Mouse (Mus musculus) neural tube, embryonic 14.5 days (tissue): ENCODE data around the gene Zfp692. TPM values are rescaled to one million over a fixed set of nuclear protein-coding genes. Genes with fewer than 3 reads are reported as not detected.

Source experiments
- ATAC-seq: fragments of 200-750 bp; cut with Nextera tagmentation; 2 replicates; pipeline ENCODE4 v1.8.0; 2017; ENCODE audit warnings: low read depth, mild to moderate bottlenecking, moderate TSS enrichment, moderate library complexity
- H3K27ac ChIP-seq: fragments of 300-500 bp; sonication (generic); 2 replicates; pipeline ENCODE4 v1.5.1; 2014; ENCODE audit warnings: low read depth, mild to moderate bottlenecking, control low read depth, low read length, moderate library complexity, mixed read lengths
- H3K27me3 ChIP-seq: fragments of 300-500 bp; sonication (generic); 2 replicates; pipeline ENCODE4 v1.6.1; 2014; ENCODE audit warnings: low read length; ENCODE audit not compliant: control insufficient read depth, insufficient read depth
- H3K36me3 ChIP-seq: fragments of 300-500 bp; sonication (generic); 2 replicates; pipeline ENCODE4 v1.6.1; 2014; ENCODE audit warnings: low read length, mixed read lengths; ENCODE audit not compliant: control insufficient read depth, insufficient read depth
- H3K4me1 ChIP-seq: fragments of 300-500 bp; sonication (generic); 2 replicates; pipeline ENCODE4 v1.6.1; 2014; ENCODE audit warnings: low read length; ENCODE audit not compliant: control insufficient read depth, insufficient read depth
- H3K4me2 ChIP-seq: fragments of 300-500 bp; sonication (generic); 2 replicates; pipeline ENCODE4 v1.6.1; 2014; ENCODE audit warnings: mild to moderate bottlenecking, low read depth, low read length, control low read depth
- H3K4me3 ChIP-seq: fragments of 300-500 bp; sonication (generic); 2 replicates; pipeline ENCODE4 v1.5.1; 2014; ENCODE audit warnings: low read depth, low read length, control low read depth, mixed read lengths
- H3K9ac ChIP-seq: fragments of 300-500 bp; sonication (generic); replicated peaks from 2 replicates; pipeline ENCODE4 v1.6.1; 2014; ENCODE audit warnings: low read depth, mild to moderate bottlenecking, control low read depth, low read length, mixed read lengths
- H3K9me3 ChIP-seq: fragments of 300-500 bp; sonication (generic); 2 replicates; pipeline ENCODE4 v1.6.1; 2016; ENCODE audit warnings: low read length; ENCODE audit not compliant: control insufficient read depth
- WGBS: fragments of 180-500 bp; shearing (Covaris S2); extraction: QIAGEN DNeasy Blood & Tissue Kit; methylation state at CpG from one replicate; pipeline ENCODE4 v1.1.7; 2014; 5-methylcytosine and 5-hydroxymethylcytosine counted together
- polyA plus RNA-seq: library from polyadenylated mRNA; unstranded; fragments of >200 nt; fragmentation: Nextera tagmentation; extraction: Ambion mirVana; gene quantifications from 2 replicates; pipeline ENCODE4 v1.2.1, GENCODE M21; 2014

Zfp692 gene
- polyA plus RNA-seq, 1 experiment from 2014 or later = 22.0 TPM

- no peak overlapping the region for H3K4me3 ChIP-seq
- ATAC-seq = no peak
- 84% methylated on average over 17 of the region's 17 CpGs for WGBS
- H3K36me3 ChIP-seq = peaks cover 20% of the 10 kb centered on the region
- no peak overlapping the region for H3K27ac ChIP-seq
- no peak overlapping the region for H3K9ac ChIP-seq
- H3K27me3 ChIP-seq = no peaks in the 10 kb centered on the region
- no peaks in the 10 kb centered on the region for H3K9me3 ChIP-seq
- no peaks in the 10 kb centered on the region for H3K4me1 ChIP-seq
- no peak overlapping the region for H3K4me2 ChIP-seq
Measured at GRCm38 (mm10) chr11:58316344-58316743, 9.5 kb downstream of the Zfp692 start.

DNA sequence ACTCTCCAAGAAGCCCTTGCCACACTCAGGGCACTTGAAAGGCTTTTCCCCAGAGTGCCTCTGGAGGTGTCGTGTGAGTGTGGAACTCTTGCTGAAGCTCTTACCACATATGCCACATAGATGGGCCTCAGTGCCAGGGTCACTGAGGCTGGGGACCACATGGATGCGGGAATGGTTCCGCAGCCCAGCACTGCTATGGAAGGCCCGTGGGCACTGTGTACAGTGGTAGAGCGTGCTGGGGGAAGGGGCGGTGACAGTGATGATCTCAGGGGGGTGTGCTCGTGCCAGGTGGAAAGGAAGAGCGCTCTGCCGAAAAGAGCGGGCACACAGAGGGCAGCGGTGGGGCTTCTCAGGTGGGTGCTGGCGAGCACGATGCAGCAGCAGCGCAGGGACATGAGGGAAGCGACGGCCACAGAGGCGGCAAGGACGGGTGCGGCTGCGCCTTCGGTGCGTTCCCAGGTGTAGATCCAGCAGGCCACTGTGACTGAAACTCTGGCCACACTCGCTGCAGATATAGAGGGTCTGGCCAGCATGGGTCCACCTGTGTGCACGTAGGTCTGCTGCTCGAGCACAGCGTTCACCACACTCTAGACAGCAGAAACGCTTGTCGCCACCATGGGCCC, 10.0 kb downstream of the Zfp692 start:
- H3K9me3 ChIP-seq = no peaks in the 10 kb centered on the region
- no peak overlapping the region for H3K9ac ChIP-seq
- H3K27me3 ChIP-seq = no peaks in the 10 kb centered on the region
- ATAC-seq = 0 out of 2 replicates have a peak, but pooled peaks have one; percentile 23
- peaks cover 15% of the 10 kb centered on the region for H3K36me3 ChIP-seq
- no peak overlapping the region for H3K4me3 ChIP-seq
- no peak overlapping the region for H3K4me2 ChIP-seq
- no peak overlapping the region for H3K27ac ChIP-seq
- peaks cover 2% of the 10 kb centered on the region for H3K4me1 ChIP-seq
- WGBS = 67% methylated on average over 28 of the region's 28 CpGs

DNA sequence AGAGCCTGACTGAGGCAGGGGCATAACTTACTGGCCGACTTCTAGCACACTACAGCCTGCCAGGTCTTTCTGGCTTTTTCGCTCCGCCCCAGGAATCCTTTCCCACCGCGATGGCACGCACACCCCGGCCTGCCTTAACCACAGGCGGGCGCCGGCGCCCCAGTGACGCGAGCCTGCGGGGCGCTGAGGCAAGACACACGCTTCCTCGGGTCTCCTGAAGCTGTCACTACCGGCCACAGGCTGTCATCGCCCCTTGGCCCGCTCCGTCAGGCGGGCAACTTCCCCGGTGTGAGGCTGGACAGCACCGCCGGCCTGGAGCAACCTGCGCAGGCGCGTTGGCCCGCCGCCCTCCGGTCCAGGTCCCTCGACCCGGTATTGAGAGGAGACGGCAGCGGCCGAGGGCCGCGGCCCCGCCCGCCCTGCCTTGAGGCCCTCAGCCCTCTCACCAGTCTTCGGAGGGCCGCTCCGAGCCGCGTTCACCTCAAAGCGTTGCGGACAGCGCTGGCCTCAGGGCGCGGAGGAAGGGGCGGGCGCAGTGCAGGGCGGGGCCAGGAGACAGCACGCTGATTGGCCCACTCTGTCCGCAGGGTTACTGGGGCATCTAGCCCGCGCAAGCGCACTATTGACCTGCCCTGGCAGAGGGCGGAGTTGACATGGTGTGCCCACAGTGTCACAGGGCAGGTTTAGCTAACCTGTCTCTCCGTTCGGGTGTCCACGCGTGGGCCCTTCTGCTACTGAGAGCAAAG, 16.1 kb downstream of the Zfp692 start:
- Histone ChIP-seq H3K4me3 (peak overlapping the region; percentile 89), H3K27me3 (no peaks in the 10 kb centered on the region), H3K36me3 (peaks cover 11% of the 10 kb centered on the region; the same call in 1 of the 2 replicates), H3K9me3 (no peaks in the 10 kb centered on the region), H3K4me1 (peaks cover 17% of the 10 kb centered on the region), H3K27ac (peak overlapping the region; percentile 97), H3K4me2 (peak overlapping the region; percentile 94), H3K9ac (peak overlapping the region; percentile 92)
- ATAC-seq = peak; percentile 98
- WGBS = under 1% methylated on average over 63 of the region's 63 CpGs

DNA sequence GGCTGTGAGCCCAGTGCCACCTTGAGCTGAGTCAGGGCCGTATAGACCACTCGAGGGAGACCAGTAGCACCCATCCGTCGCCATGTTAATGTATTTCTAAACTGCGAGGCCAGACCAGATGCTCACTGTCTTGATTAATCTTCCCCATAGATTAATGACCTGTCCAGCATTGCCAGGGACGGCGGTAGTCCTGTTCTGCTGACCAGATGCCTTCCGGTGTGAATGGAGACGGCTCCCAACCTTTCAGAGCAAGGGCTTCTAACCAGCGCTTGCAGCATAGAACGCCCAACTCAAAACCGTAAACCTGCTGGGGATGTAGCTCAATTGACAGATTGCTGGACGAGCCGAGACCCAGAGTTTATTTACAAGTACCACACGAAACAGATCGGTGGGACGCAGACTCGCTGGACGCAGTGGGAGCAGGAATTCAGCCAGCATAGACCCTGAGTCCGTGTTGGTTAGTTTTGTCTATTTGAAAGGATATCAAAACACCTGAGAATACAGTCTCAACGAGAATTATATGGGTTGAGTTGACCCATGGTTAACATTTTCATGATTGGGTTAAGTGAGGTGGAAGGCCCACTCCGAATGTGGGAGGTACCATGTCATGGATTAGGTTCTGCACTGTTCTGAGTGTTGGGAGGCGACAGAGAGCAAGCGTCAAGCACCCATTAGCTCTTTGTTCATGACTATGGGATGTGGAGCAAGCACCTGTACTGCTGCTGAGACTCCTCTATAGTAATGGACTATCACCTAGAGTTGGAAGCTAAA, 16.9 kb downstream of the Zfp692 start:
- H3K9ac ChIP-seq = peak overlapping the region; percentile 92
- peak overlapping the region; percentile 97 for H3K27ac ChIP-seq
- no peaks in the 10 kb centered on the region for H3K9me3 ChIP-seq
- no peak; the same call in 1 of the 2 replicates for ATAC-seq
- H3K4me2 ChIP-seq = peak overlapping the region; percentile 94
- WGBS = 12% methylated on average over 24 of the region's 24 CpGs
- H3K27me3 ChIP-seq = no peaks in the 10 kb centered on the region
- H3K36me3 ChIP-seq = peaks cover 11% of the 10 kb centered on the region; the same call in 1 of the 2 replicates
- peaks cover 17% of the 10 kb centered on the region for H3K4me1 ChIP-seq
- H3K4me3 ChIP-seq = peak overlapping the region; percentile 89

DNA sequence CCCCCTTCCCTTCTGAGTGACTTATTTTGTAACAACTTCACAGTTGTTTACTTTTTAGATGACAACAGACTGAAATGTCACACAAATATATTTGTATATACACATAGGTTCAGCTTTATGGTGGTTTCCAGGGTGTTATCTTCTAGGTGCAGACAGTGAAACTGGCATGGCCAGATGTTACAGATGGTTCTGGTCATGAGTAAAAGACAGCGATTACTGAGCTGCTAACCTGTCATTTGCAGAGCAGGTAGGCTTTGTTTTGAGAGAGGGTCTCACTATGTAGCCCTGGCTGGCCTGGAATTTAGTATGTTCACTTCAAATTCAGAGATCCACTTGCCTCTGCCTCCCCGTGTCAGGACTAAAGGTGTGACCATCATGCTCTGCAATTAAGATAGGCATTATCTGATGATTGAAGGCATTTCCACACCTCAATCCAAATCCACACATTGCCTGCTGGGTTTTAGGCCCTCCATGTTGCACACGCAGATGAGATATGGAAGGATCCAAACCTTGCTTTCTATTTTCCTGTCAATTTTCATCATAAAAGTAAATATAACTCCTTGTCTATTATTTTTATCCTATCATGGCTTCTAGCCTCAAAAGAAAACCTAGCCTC, 17.9 kb downstream of the Zfp692 start:
- 90% methylated on average over 3 of the region's 3 CpGs for WGBS
- peaks cover 25% of the 10 kb centered on the region for H3K4me1 ChIP-seq
- H3K9me3 ChIP-seq = no peaks in the 10 kb centered on the region
- no peak overlapping the region for H3K4me3 ChIP-seq
- H3K27ac ChIP-seq = no peak overlapping the region
- no peak overlapping the region for H3K4me2 ChIP-seq
- no peak overlapping the region for H3K9ac ChIP-seq
- ATAC-seq = no peak
- peaks cover 5% of the 10 kb centered on the region; the same call in 1 of the 2 replicates for H3K36me3 ChIP-seq
- no peaks in the 10 kb centered on the region for H3K27me3 ChIP-seq

GRCm38 (mm10) chr11:58326781-58327180, 19.9 kb downstream of the Zfp692 start:
- Histone ChIP-seq H3K4me3 (no peak overlapping the region), H3K9me3 (no peaks in the 10 kb centered on the region), H3K27me3 (no peaks in the 10 kb centered on the region), H3K9ac (no peak overlapping the region), H3K27ac (no peak overlapping the region), H3K36me3 (no peaks in the 10 kb centered on the region), H3K4me2 (no peak overlapping the region), H3K4me1 (peaks cover 30% of the 10 kb centered on the region)
- WGBS = 95% methylated on average over 3 of the region's 3 CpGs
- no peak for ATAC-seq

DNA sequence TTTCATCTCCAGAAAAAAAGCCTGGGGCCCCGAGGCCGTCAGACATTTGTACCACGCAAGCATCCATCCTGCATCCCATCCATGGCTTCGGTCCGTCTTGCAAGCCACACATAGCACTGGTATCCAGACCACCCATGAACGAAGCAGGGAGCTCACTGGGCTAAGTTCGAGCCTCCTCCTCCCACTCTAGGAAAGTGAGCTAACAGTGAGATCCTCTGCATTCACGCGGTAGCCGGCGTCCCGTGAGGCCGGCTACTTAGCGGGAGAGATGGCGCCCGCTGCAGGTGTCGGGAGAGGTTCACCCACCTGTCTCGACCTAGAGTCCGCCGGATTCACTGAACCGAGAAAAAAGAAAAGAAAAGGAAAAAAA, 23.0 kb downstream of the Zfp692 start:
- peak; percentile 34 for ATAC-seq
- Histone ChIP-seq H3K27me3 (no peaks in the 10 kb centered on the region), H3K36me3 (peaks cover 7% of the 10 kb centered on the region; the same call in 1 of the 2 replicates), H3K9me3 (no peaks in the 10 kb centered on the region), H3K27ac (peak overlapping the region; percentile 77), H3K4me3 (peak overlapping the region; percentile 85), H3K4me1 (peaks cover 26% of the 10 kb centered on the region), H3K4me2 (peak overlapping the region; percentile 91), H3K9ac (peak overlapping the region; percentile 79)
- under 1% methylated on average over 21 of the region's 21 CpGs for WGBS

DNA sequence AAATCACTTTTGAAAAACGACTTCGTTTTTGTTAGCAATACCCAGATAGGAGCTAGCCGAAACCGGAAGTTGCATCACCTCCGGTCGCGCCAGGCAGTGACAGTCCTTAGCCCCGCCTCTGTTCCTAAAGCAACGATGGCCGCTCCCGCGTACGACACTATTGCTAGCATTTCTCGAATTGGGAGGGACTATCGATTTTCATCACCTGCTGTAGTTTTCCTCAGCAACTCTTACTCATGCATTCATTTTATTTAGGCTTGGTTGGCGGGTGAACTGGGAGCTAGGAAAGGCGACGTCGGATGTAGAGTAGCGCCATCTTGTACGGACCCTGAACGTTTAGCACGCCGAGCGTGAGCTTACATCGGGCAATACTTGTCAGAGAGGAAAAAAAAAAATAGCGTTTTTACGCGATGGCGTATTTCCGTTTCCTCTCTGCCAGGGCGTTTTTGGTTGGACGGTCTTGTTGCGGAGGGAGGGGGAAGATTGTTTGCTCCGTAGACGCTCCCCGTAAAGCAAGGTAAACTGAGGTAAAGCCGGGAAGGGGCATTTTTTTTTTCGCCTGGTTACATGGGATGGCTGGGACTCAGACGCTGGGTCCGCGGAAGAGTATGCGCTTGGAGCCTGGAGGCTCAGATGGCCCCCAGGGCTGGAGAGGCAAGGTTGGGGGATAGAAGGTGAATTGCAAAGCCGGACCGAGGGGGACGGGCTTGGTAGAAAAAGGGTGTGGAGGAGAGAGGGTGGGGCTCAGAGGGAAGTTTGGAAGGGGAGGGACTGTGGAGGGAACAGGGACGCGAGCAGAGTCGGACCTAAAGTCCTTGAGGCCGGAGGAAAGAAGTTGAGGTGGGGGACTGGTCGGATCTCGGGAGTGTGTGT, 23.6 kb downstream of the Zfp692 start, which contains the start of the genes Zfp672 and Sh3bp5l:
Zfp672 (minus strand) TSS at position 64 of the 873 bp plus-strand sequence.
Sh3bp5l (plus strand) TSS at position 449 of the 873 bp plus-strand sequence.
- peak; percentile 94 for ATAC-seq
- Histone ChIP-seq H3K36me3 (peaks cover 11% of the 10 kb centered on the region; the same call in 1 of the 2 replicates), H3K27me3 (no peaks in the 10 kb centered on the region), H3K9me3 (no peaks in the 10 kb centered on the region), H3K27ac (peak within 1 kb of the TSS; percentile 77), H3K4me1 (peaks cover 26% of the 10 kb centered on the region), H3K9ac (peak within 1 kb of the TSS; percentile 79), H3K4me2 (peak within 1 kb of the TSS; percentile 91), H3K4me3 (peak within 1 kb of the TSS; percentile 85)
- WGBS = under 1% methylated on average over 52 of the region's 52 CpGs
